Mouse (Mus musculus) CH12F3 (cell line): ENCODE data around the gene Astn2.

ENCODE experiments used
- in situ Hi-C: fragments of 300-500 bp; cut with MboI; formaldehyde crosslinking; loops from 2 replicates; pipeline ENCODE4 v1.14.3; 2020; ENCODE audit warnings: low sequenced_read_pairs

Gene Astn2

GRCm38 (mm10) chr4:65605151-65605702 lies 799.2 kb downstream of the Astn2 start:
- in situ Hi-C loops, result no loop called here

- in situ Hi-C loops, result no loop called here
These were observed 799.8 kb downstream of the Astn2 start, which contains the start of gene Trim32 for GRCm38 (mm10) chr4:65604504-65605150. Trim32 (plus strand) TSS chr4:65604986.

- in situ Hi-C loops, result loop anchor here (10.0 to 25.0 kb wide), 2 partner anchors 757 to 1060 kb away; no protein-coding TSS in a partner anchor
These were observed 809.6 kb downstream of the Astn2 start for GRCm38 (mm10) chr4:65594601-65595369.

- in situ Hi-C loops, result loop anchor here (10.0 to 25.0 kb wide), 2 partner anchors 752 to 1055 kb away; no protein-coding TSS in a partner anchor
These were observed 814.6 kb downstream of the Astn2 start for GRCm38 (mm10) chr4:65589780-65590179.

GRCm38 (mm10) chr4:65586947-65587346 lies 817.5 kb downstream of the Astn2 start:
- in situ Hi-C loops, result loop anchor here (25.0 kb wide), 1 partner anchor 750 kb away; no protein-coding TSS in a partner anchor

- in situ Hi-C loops, result loop anchor here (25.0 kb wide), 1 partner anchor 743 kb away; no protein-coding TSS in a partner anchor
These were observed 824.2 kb downstream of the Astn2 start for GRCm38 (mm10) chr4:65580254-65580653.

- in situ Hi-C loops, result no loop called here
These were observed 838.9 kb downstream of the Astn2 start for GRCm38 (mm10) chr4:65565493-65565892.

- in situ Hi-C loops, result no loop called here
These were observed 855.9 kb downstream of the Astn2 start for GRCm38 (mm10) chr4:65548561-65548960.

- in situ Hi-C loops, result no loop called here
These were observed 858.8 kb downstream of the Astn2 start for GRCm38 (mm10) chr4:65545582-65545981.

GRCm38 (mm10) chr4:65532071-65532736 lies 872.2 kb downstream of the Astn2 start:
- in situ Hi-C loops, result no loop called here

- in situ Hi-C loops, result no loop called here
These were observed 872.8 kb downstream of the Astn2 start for GRCm38 (mm10) chr4:65531621-65532020.

- in situ Hi-C loops, result no loop called here
These were observed 873.5 kb downstream of the Astn2 start for GRCm38 (mm10) chr4:65530901-65531300.

- in situ Hi-C loops, result no loop called here
These were observed 896.3 kb downstream of the Astn2 start for GRCm38 (mm10) chr4:65508101-65508500.

- in situ Hi-C loops, result no loop called here
These were observed 897.5 kb downstream of the Astn2 start for GRCm38 (mm10) chr4:65506870-65507269.

- in situ Hi-C loops, result no loop called here
These were observed 908.0 kb downstream of the Astn2 start for GRCm38 (mm10) chr4:65496463-65496834.

- in situ Hi-C loops, result no loop called here
These were observed 908.5 kb downstream of the Astn2 start for GRCm38 (mm10) chr4:65495705-65496462.

GRCm38 (mm10) chr4:65491541-65491940 lies 912.9 kb downstream of the Astn2 start:
- in situ Hi-C loops, result no loop called here

- in situ Hi-C loops, result no loop called here
These were observed 914.7 kb downstream of the Astn2 start for GRCm38 (mm10) chr4:65489711-65490110.

- in situ Hi-C loops, result no loop called here
These were observed 922.8 kb downstream of the Astn2 start for GRCm38 (mm10) chr4:65481632-65482031.

GRCm38 (mm10) chr4:65477106-65477505 lies 927.3 kb downstream of the Astn2 start:
- in situ Hi-C loops, result no loop called here
